In genomic region chr1:148846595-148846994, GRCm38 (mm10) we compare ENCODE assay signal across 32 mouse cellular contexts.
"Had no signal": no experiment of that assay in that cellular context is flagged by ENCODE, and none has a peak within 500 bp of the region (broad histone marks: within the 10 kb centered on the region; RNA-seq: fewer than 3 reads in every experiment).

No protein-coding gene starts in this region.

- H3K9ac ChIP-seq: limb, embryonic 12.5 days; limb, embryonic 13.5 days; limb, embryonic 15.5 days; liver, embryonic 12.5 days; liver, embryonic 13.5 days; liver, embryonic 14.5 days; liver, embryonic 15.5 days; liver, postnatal 0 days; lung, embryonic 14.5 days; lung, embryonic 15.5 days; midbrain, embryonic 12.5 days; midbrain, embryonic 13.5 days; midbrain, embryonic 15.5 days; neural tube, embryonic 12.5 days had no signal

- H3K4me3 ChIP-seq: limb, embryonic 10.5 days; limb, embryonic 12.5 days; limb, embryonic 13.5 days; limb, embryonic 15.5 days; liver, embryonic 12.5 days; liver, embryonic 13.5 days; liver, embryonic 15.5 days; lung, embryonic 15.5 days; megakaryocyte, embryonic 14.5 days; midbrain, embryonic 10.5 days; midbrain, embryonic 12.5 days; midbrain, embryonic 13.5 days; midbrain, embryonic 15.5 days; myocyte; neural tube, embryonic 12.5 days had no signal

- H3K27me3 ChIP-seq: limb, embryonic 12.5 days; limb, embryonic 13.5 days; limb, embryonic 15.5 days; liver, embryonic 12.5 days; liver, embryonic 13.5 days; liver, embryonic 15.5 days; lung, embryonic 15.5 days; megakaryocyte, embryonic 14.5 days; midbrain, embryonic 12.5 days; midbrain, embryonic 13.5 days; midbrain, embryonic 15.5 days; neural tube, embryonic 12.5 days had no signal

- H3K4me1 ChIP-seq: limb, embryonic 10.5 days; limb, embryonic 12.5 days; limb, embryonic 13.5 days; limb, embryonic 15.5 days; liver, embryonic 12.5 days; liver, embryonic 13.5 days; liver, embryonic 15.5 days; lung, embryonic 15.5 days; megakaryocyte, embryonic 14.5 days; midbrain, embryonic 10.5 days; midbrain, embryonic 12.5 days; midbrain, embryonic 13.5 days; midbrain, embryonic 15.5 days; neural tube, embryonic 12.5 days had no signal

- ATAC-seq: liver, embryonic 12.5 days; liver, postnatal 0 days; lung, postnatal 0 days; midbrain, embryonic 13.5 days; midbrain, embryonic 15.5 days; midbrain, embryonic 16.5 days had no signal

- H3K9me3 ChIP-seq: limb, embryonic 10.5 days; limb, embryonic 12.5 days; limb, embryonic 13.5 days; limb, embryonic 15.5 days; liver, embryonic 12.5 days; liver, embryonic 13.5 days; liver, embryonic 15.5 days; lung, embryonic 15.5 days; megakaryocyte, embryonic 14.5 days; midbrain, embryonic 10.5 days; midbrain, embryonic 12.5 days; midbrain, embryonic 13.5 days; midbrain, embryonic 15.5 days; neural tube, embryonic 12.5 days had no signal

- H3K36me3 ChIP-seq: limb, embryonic 10.5 days; limb, embryonic 12.5 days; limb, embryonic 13.5 days; limb, embryonic 15.5 days; liver, embryonic 12.5 days; liver, embryonic 13.5 days; liver, embryonic 15.5 days; lung, embryonic 15.5 days; midbrain, embryonic 10.5 days; midbrain, embryonic 12.5 days; midbrain, embryonic 13.5 days; midbrain, embryonic 15.5 days; neural tube, embryonic 12.5 days had no signal

- H3K27ac ChIP-seq: limb, embryonic 10.5 days; limb, embryonic 12.5 days; limb, embryonic 13.5 days; limb, embryonic 15.5 days; liver, embryonic 12.5 days; liver, embryonic 13.5 days; liver, embryonic 14.5 days; liver, embryonic 15.5 days; lung, embryonic 15.5 days; macrophage; midbrain, embryonic 10.5 days; midbrain, embryonic 12.5 days; midbrain, embryonic 13.5 days; midbrain, embryonic 15.5 days; neural tube, embryonic 12.5 days had no signal

- H3K4me2 ChIP-seq: limb, embryonic 12.5 days; limb, embryonic 13.5 days; limb, embryonic 15.5 days; liver, embryonic 11.5 days; liver, embryonic 12.5 days; liver, embryonic 13.5 days; liver, embryonic 15.5 days; lung, embryonic 14.5 days; lung, embryonic 15.5 days; midbrain, embryonic 11.5 days; midbrain, embryonic 12.5 days; midbrain, embryonic 13.5 days; midbrain, embryonic 15.5 days; neural tube, embryonic 12.5 days had no signal

- DNase-seq: left cerebral cortex, postnatal 4 days; liver; liver, embryonic 13.5 days; liver, postnatal 0 days; lung, adult 18-20 months; lung, adult 2 months; lung, embryonic 14.5 days; lung, postnatal 10 days; lung, postnatal 14 days; lung, postnatal 36 days; lung, postnatal 4 days; midbrain, embryonic 14.5 days had no signal
